Comparison of ENCODE assay signal across 7 mouse cellular contexts in the genomic region with DNA sequence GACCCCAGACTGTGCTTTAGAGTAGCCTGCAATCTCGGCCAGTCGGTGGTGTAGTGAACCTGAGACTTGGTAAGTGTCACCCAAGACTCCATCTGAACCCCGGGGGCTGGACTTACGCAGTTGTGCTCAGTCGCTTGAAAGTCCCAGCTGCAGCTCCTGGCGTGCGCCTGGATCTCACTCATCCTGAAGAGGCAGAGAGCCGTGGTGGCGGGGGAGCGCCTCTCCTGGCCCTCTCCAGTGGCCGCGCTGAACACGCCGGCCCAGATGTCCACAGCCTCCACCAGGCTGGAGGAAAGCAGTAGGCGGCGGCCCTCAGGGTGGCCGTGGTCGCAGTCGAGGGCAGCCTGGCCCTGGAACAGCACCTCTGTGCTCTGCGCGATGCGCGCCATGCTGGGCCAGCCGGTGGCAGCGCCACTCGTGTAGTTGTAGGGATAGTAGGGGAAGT. TPM values are rescaled to one million over a fixed set of nuclear protein-coding genes. Genes with fewer than 3 reads are reported as not detected.
DNase-seq lines count a peak whose midpoint lies in the region; ATAC-seq and TF ChIP-seq lines count a peak whose summit lies in the region.

No protein-coding gene starts in this region.

- H3K27me3 ChIP-seq in embryonic facial prominence, embryonic 10.5 days (replicated peaks; ENCODE audit: low read depth, poor library complexity, severe bottlenecking) = peaks cover 81% of the 10 kb centered on the region
- H3K27me3 ChIP-seq in heart, embryonic 11.5 days (ENCODE audit: control insufficient read depth, insufficient read depth, low read length) = peaks cover 41% of the 10 kb centered on the region
- H3K27me3 ChIP-seq in lung, postnatal 0 days (replicated peaks; ENCODE audit: insufficient read depth, low read length) = peaks cover 6% of the 10 kb centered on the region; the same call in 1 of the 2 replicates

- peaks cover 0 to 15% of the 10 kb centered on the region in 2 experiments; a peak in 1 of 4 replicates for H3K4me1 ChIP-seq in ES-E14 (ENCODE audit: control insufficient read depth in 2 of 2, insufficient read depth in 2 of 2, low read length in 2 of 2, poor library complexity in 1 of 2)
- peaks cover 61% of the 10 kb centered on the region for H3K4me1 ChIP-seq in embryonic facial prominence, embryonic 10.5 days
- H3K4me1 ChIP-seq in heart, embryonic 11.5 days (ENCODE audit: control insufficient read depth, insufficient read depth, low read length) = peaks cover 11% of the 10 kb centered on the region
- H3K4me1 ChIP-seq in lung, postnatal 0 days (ENCODE audit: insufficient read depth, low read depth, low read length) = 0 out of 2 replicates have a peak, but pooled peaks cover 3% of the 10 kb centered on the region

- H3K9me3 ChIP-seq in ES-E14 (ENCODE audit: control insufficient read depth, insufficient read depth, low read depth, low read length) = no peaks in the 10 kb centered on the region
- H3K9me3 ChIP-seq in embryonic facial prominence, embryonic 10.5 days = no peaks in the 10 kb centered on the region
- H3K9me3 ChIP-seq in heart, embryonic 11.5 days (replicated peaks; ENCODE audit: control insufficient read depth, low read length) = no peaks in the 10 kb centered on the region
- H3K9me3 ChIP-seq in lung, postnatal 0 days (ENCODE audit: low read length) = no peaks in the 10 kb centered on the region

- peak; percentile 47 for ATAC-seq in heart, embryonic 11.5 days (replicated peaks; ENCODE audit: insufficient number of reproducible peaks, low FRiP score, low TSS enrichment)
- ATAC-seq in lung, postnatal 0 days = peak; percentile 39

- WGBS in embryonic facial prominence, embryonic 10.5 days = under 1% methylated on average over 26 of the region's 26 CpGs
- under 1% methylated on average over 26 of the region's 26 CpGs for WGBS in heart, embryonic 11.5 days (ENCODE audit: insufficient replicate concordance)
- 1% methylated on average over 26 of the region's 26 CpGs for WGBS in lung, postnatal 0 days

- H3K4me2 ChIP-seq in heart, embryonic 11.5 days = peak overlapping the region; percentile 96
- peak overlapping the region; percentile 99 for H3K4me2 ChIP-seq in lung, postnatal 0 days (replicated peaks; ENCODE audit: low read depth, low read length)

- no peak overlapping the region for H3K9ac ChIP-seq in ES-E14 (ENCODE audit: insufficient read depth, low read depth, low read length, poor library complexity, severe bottlenecking)
- H3K9ac ChIP-seq in heart, embryonic 11.5 days (ENCODE audit: low read depth, low read length) = peak overlapping the region; percentile 75
- H3K9ac ChIP-seq in lung, postnatal 0 days (replicated peaks; ENCODE audit: low read depth) = peak overlapping the region; percentile 36

- H3K36me3 ChIP-seq in ES-E14 (ENCODE audit: control insufficient read depth, insufficient read depth, low read length, poor library complexity, severe bottlenecking) = no peaks in the 10 kb centered on the region
- H3K36me3 ChIP-seq in embryonic facial prominence, embryonic 10.5 days (replicated peaks) = no peaks in the 10 kb centered on the region
- no peaks in the 10 kb centered on the region for H3K36me3 ChIP-seq in heart, embryonic 11.5 days (ENCODE audit: control insufficient read depth, insufficient read depth, low read length)
- no peaks in the 10 kb centered on the region for H3K36me3 ChIP-seq in lung, postnatal 0 days (ENCODE audit: insufficient read depth, low read length)

- no peak for TF ChIP-seq EP300 in lung, postnatal 0 days (IDR thresholded peaks at IDR 0.05)

- no peak overlapping the region for H3K27ac ChIP-seq in ES-E14 (ENCODE audit: insufficient read depth, low read depth, low read length, poor library complexity, severe bottlenecking)
- peak overlapping the region; percentile 87 for H3K27ac ChIP-seq in embryonic facial prominence, embryonic 10.5 days (replicated peaks)
- H3K27ac ChIP-seq in heart, embryonic 11.5 days (ENCODE audit: low read depth, low read length) = peak overlapping the region; percentile 46; the same call in 1 of the 2 replicates
- peak overlapping the region; percentile 43 for H3K27ac ChIP-seq in lung, postnatal 0 days (ENCODE audit: low read length)

- DNase-seq in CD4-positive, CD25-positive, alpha-beta regulatory T cell, adult 2 months (ENCODE audit: low read depth, low spot score) = peak; percentile 33
- no peak for DNase-seq in ES-E14 (ENCODE audit: low read depth, low spot score)
- DNase-seq in embryonic facial prominence, embryonic 10.5 days (ENCODE audit: low spot score) = peak; percentile 64
- DNase-seq in kidney, postnatal 14 days = peak; percentile 17
- DNase-seq in lung, postnatal 0 days (ENCODE audit: low spot score) = peak; percentile 53
- DNase-seq in ovary, postnatal 14 days (ENCODE audit: low spot score) = peak; percentile 21

- in situ Hi-C loops in ES-E14 (cut with MboI; ENCODE audit: low sequenced_read_pairs in 2 of 2, unreplicated experiment in 2 of 2) = no loop called here

- H3K4me3 ChIP-seq in ES-E14 (ENCODE audit: insufficient read depth in 1 of 2, low read depth in 1 of 2, low read length in 2 of 2, poor library complexity in 1 of 2, severe bottlenecking in 1 of 2) = peak overlapping the region; percentile 70 to 77
- peak overlapping the region; percentile 71 for H3K4me3 ChIP-seq in embryonic facial prominence, embryonic 10.5 days
- peak overlapping the region; percentile 79 for H3K4me3 ChIP-seq in heart, embryonic 11.5 days (ENCODE audit: low read depth, low read length)
- peak overlapping the region; percentile 74 for H3K4me3 ChIP-seq in lung, postnatal 0 days (ENCODE audit: low read depth, low read length)

- no peak for TF ChIP-seq CTCF in lung, postnatal 0 days (IDR thresholded peaks at IDR 0.05)

TF ChIP-seq in ES-E14, 5 proteins besides CTCF, POLR2A, EP300 and RAD21:
- TF ChIP-seq ZNF384 (IDR thresholded peaks at IDR 0.05; ENCODE audit: low read depth, low read length) (no peak), CHD2 (IDR thresholded peaks at IDR 0.05; ENCODE audit: low read depth, low read length) (no peak), HCFC1 (IDR thresholded peaks at IDR 0.05; ENCODE audit: borderline replicate concordance, insufficient read depth, low read length) (no peak), MAFK (IDR thresholded peaks at IDR 0.05; ENCODE audit: insufficient read depth, low read depth, low read length) (no peak), ZC3H11A (IDR thresholded peaks at IDR 0.05; ENCODE audit: borderline replicate concordance, low read depth, low read length) (no peak)

RNA-seq across cellular contexts. Expression of gene Plxnc1, which starts 1.2 kb away (rescaled TPM):
- total RNA-seq in ES-E14 (2012; rRNA removed) = 1.1 and 1.6 TPM in 2 replicates
- polyA plus RNA-seq in embryonic facial prominence, embryonic 10.5 days (2016; fragmentation: Nextera tagmentation; extraction: Ambion mirVana) = 1.1 and 1.3 TPM in 2 replicates
- 6.7 and 7.1 TPM in 2 replicates for polyA plus RNA-seq in heart, embryonic 11.5 days (2014; fragmentation: Nextera tagmentation; extraction: Ambion mirVana)
- 3.2 and 4.2 TPM in 2 replicates for polyA plus RNA-seq in lung, postnatal 0 days (2015; fragmentation: Nextera tagmentation; extraction: Ambion mirVana)
